Comparison of ENCODE assay signal across 17 mouse cellular contexts in the genomic region with DNA sequence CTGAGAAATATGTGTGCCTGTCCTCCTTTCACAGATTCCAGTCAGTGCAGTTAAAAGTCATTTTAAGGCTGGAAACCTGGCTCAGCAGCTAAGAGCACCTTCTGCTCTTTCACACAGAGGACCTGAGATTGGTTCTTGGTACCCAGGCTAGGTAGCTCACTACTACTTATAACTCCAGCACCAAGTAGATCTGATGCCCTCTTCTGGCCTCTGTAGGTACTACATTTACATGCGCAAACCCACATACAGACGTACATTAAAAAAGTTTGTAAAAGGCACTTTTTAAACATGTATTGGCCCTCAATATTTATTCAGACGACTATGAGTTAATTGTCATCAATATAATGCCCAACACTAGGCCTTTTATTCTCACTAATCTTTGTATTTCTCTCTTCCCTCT.
DNase-seq lines count a peak whose midpoint lies in the region; ATAC-seq and TF ChIP-seq lines count a peak whose summit lies in the region.
"Had no signal": no experiment of that assay in that cellular context is flagged by ENCODE, and none has a peak within 500 bp of the region (broad histone marks: within the 10 kb centered on the region; RNA-seq: fewer than 3 reads in every experiment).

No protein-coding gene starts in this region.

- in situ Hi-C loops in ES-E14 (cut with MboI; ENCODE audit: low sequenced_read_pairs in 2 of 2, unreplicated experiment in 2 of 2): no loop called here

- peaks cover 48% of the 10 kb centered on the region for H3K4me1 ChIP-seq in lung, embryonic 14.5 days (ENCODE audit: insufficient read depth)
- peaks cover 6% of the 10 kb centered on the region; the same call in 1 of the 2 replicates for H3K4me1 ChIP-seq in lung, adult 2 months (ENCODE audit: control insufficient read depth, insufficient read depth, low read length)
- peaks cover 2 to 40% of the 10 kb centered on the region in 2 experiments; a peak in 3 of 4 replicates for H3K4me1 ChIP-seq in ES-E14 (ENCODE audit: control insufficient read depth in 2 of 2, insufficient read depth in 2 of 2, low read length in 2 of 2, poor library complexity in 1 of 2)

- 89% methylated on average over 3 of the region's 3 CpGs for WGBS in lung, embryonic 14.5 days
- WGBS in lung, adult 2 months: 94% methylated on average over 3 of the region's 3 CpGs

- ATAC-seq in lung, embryonic 14.5 days (ENCODE audit: insufficient read depth): no peak
- ATAC-seq: forebrain, embryonic 14.5 days had no signal

- no peak overlapping the region for H3K4me3 ChIP-seq in lung, embryonic 14.5 days (ENCODE audit: low read depth, low read length)
- no peak overlapping the region for H3K4me3 ChIP-seq in lung, adult 2 months (replicated peaks; ENCODE audit: extremely low read depth, low read depth, low read length)
- no peak overlapping the region for H3K4me3 ChIP-seq in ES-E14 (ENCODE audit: insufficient read depth in 1 of 2, low read depth in 1 of 2, low read length in 2 of 2, poor library complexity in 1 of 2, severe bottlenecking in 1 of 2)
- H3K4me3 ChIP-seq: limb, embryonic 13.5 days; stomach, embryonic 15.5 days had no signal

- H3K27me3 ChIP-seq in lung, embryonic 14.5 days (ENCODE audit: insufficient read depth, low read length): no peaks in the 10 kb centered on the region
- H3K27me3 ChIP-seq: limb, embryonic 13.5 days; stomach, embryonic 15.5 days had no signal

- peak; percentile 50 for TF ChIP-seq CTCF in lung, embryonic 14.5 days (IDR thresholded peaks at IDR 0.05; ENCODE audit: low read depth)
- no peak for TF ChIP-seq CTCF in lung, adult 2 months (IDR thresholded peaks at IDR 0.05; ENCODE audit: insufficient read depth, low read length)

- no peak overlapping the region for H3K27ac ChIP-seq in lung, embryonic 14.5 days (ENCODE audit: low read depth)
- no peak overlapping the region for H3K27ac ChIP-seq in ES-E14 (ENCODE audit: insufficient read depth, low read depth, low read length, poor library complexity, severe bottlenecking)
- H3K27ac ChIP-seq: limb, embryonic 13.5 days; stomach, embryonic 15.5 days had no signal

- no peaks in the 10 kb centered on the region; the same call in 1 of the 2 replicates for H3K9me3 ChIP-seq in lung, embryonic 14.5 days (ENCODE audit: low read depth, low read length)
- H3K9me3 ChIP-seq in ES-E14 (ENCODE audit: control insufficient read depth, insufficient read depth, low read depth, low read length): no peaks in the 10 kb centered on the region
- H3K9me3 ChIP-seq: limb, embryonic 13.5 days; stomach, embryonic 15.5 days had no signal

- peak; percentile 36 for DNase-seq in kidney, adult 9 months
- DNase-seq in kidney, postnatal 14 days: no peak
- DNase-seq in lung, embryonic 14.5 days: no peak
- DNase-seq in lung, adult 2 months: no peak
- peak; percentile 44 for DNase-seq in ES-E14 (ENCODE audit: low read depth, low spot score)
- peak; percentile 3 for DNase-seq in c-Kit-positive CD71-positive TER-119-positive erythroid progenitor cells, embryonic 14.5 days (ENCODE audit: low spot score)
- no peak for DNase-seq in spleen, adult 12 weeks (ENCODE audit: low spot score)
- no peak for DNase-seq in B cell, adult 2 months
- DNase-seq: adrenal gland, postnatal 36 days; cerebellum, postnatal 14 days; gastrocnemius, postnatal 10 days; heart, postnatal 36 days; lung, postnatal 14 days; thymus, postnatal 25 days had no signal

- H3K9ac ChIP-seq in lung, embryonic 14.5 days: no peak overlapping the region
- no peak overlapping the region for H3K9ac ChIP-seq in ES-E14 (ENCODE audit: insufficient read depth, low read depth, low read length, poor library complexity, severe bottlenecking)
- H3K9ac ChIP-seq: limb, embryonic 13.5 days; stomach, embryonic 15.5 days had no signal

- TF ChIP-seq POLR2A in lung, adult 2 months (IDR thresholded peaks at IDR 0.05; ENCODE audit: borderline replicate concordance, extremely low read depth, low read depth, low read length): no peak

- H3K36me3 ChIP-seq in lung, embryonic 14.5 days (ENCODE audit: insufficient read depth): no peaks in the 10 kb centered on the region
- no peaks in the 10 kb centered on the region for H3K36me3 ChIP-seq in ES-E14 (ENCODE audit: control insufficient read depth, insufficient read depth, low read length, poor library complexity, severe bottlenecking)

- H3K4me2 ChIP-seq in lung, embryonic 14.5 days: no peak overlapping the region
- H3K4me2 ChIP-seq: limb, embryonic 13.5 days; stomach, embryonic 15.5 days had no signal

TF ChIP-seq in ES-E14, 5 proteins besides CTCF, POLR2A, EP300 and RAD21:
- TF ChIP-seq ZC3H11A (IDR thresholded peaks at IDR 0.05; ENCODE audit: borderline replicate concordance, low read depth, low read length) (peak; percentile 63; the same call in 1 of the 2 replicates), HCFC1 (IDR thresholded peaks at IDR 0.05; ENCODE audit: borderline replicate concordance, insufficient read depth, low read length) (no peak)

Comparison
In these comparisons a context has a peak if more than half of its experiments do, and no peak if none do; other contexts are left out.
1. DNase-seq: peak in kidney, adult 9 months (single experiment), ES-E14 (single experiment) and c-Kit-positive CD71-positive TER-119-positive erythroid progenitor cells, embryonic 14.5 days (single experiment); none in kidney, postnatal 14 days (single experiment), lung, embryonic 14.5 days (single experiment), lung, adult 2 months (single experiment), spleen, adult 12 weeks (single experiment) and B cell, adult 2 months (0 of 2).